Mouse (Mus musculus): Measurements from ENCODE around the gene Stpg1. TPM values are rescaled to one million over a fixed set of nuclear protein-coding genes. Genes with fewer than 3 reads are reported as not detected.

Gene Stpg1
- polyA plus RNA-seq, 1 experiment from 2014 or later, result 0.18 TPM

DNA sequence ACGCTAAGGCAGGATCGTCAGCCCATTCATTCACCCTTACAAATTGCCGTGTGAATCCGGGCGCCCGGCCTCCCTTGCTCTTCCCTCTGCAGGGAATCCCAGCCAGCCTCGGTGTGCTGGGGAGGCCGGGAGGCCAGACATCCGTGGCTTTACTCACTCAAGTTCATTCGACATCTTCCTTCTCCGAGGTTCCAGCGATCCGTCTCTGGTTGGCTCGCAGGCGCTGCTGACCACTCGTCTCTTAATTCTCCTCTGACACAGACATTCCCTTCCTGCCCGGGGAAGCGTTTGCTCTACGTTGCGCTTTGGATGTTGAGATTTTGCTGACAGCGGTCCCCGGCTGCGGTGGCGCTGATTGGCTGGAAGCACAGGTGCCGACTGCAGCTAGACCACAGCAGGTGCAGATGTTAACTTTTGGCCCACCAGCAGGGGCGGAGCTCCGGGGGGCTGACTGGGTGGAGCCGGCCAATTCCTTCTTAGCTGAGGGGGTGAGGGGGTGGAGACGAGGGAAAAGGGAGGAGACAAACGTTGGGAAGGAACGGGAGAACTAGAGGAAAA, 78.7 kb downstream of the Stpg1 start, which contains the start of gene Grhl3:
Gene Grhl3 (minus strand): TSS at position 380 of the 558 bp plus-strand sequence.
- no peaks in the 10 kb centered on the region for H3K27me3 ChIP-seq (ENCODE audit: control insufficient read depth, insufficient read depth, low read length)
- no peaks in the 10 kb centered on the region; the same call in 1 of the 2 replicates for H3K4me1 ChIP-seq (replicated peaks; ENCODE audit: control insufficient read depth, insufficient read depth)
- peak; percentile 24; the same call in 1 of the 2 replicates for ATAC-seq (ENCODE audit: low FRiP score, low TSS enrichment)
- H3K4me3 ChIP-seq (ENCODE audit: low read depth, low read length), result peak within 1 kb of the TSS; percentile 34
- H3K36me3 ChIP-seq (ENCODE audit: control insufficient read depth, insufficient read depth, low read length), result no peaks in the 10 kb centered on the region
- no peak for TF ChIP-seq EP300 (optimal IDR thresholded peaks at IDR 0.05)
- TF ChIP-seq CTCF (IDR thresholded peaks at IDR 0.05; ENCODE audit: low read depth), result peak; percentile 40
- peak; percentile 71 for DNase-seq (ENCODE audit: low spot score)
- H3K9ac ChIP-seq (ENCODE audit: low read length), result peak within 1 kb of the TSS; percentile 14; the same call in 1 of the 2 replicates
- H3K4me2 ChIP-seq (replicated peaks; ENCODE audit: low read depth), result peak within 1 kb of the TSS; percentile 60
- no peaks in the 10 kb centered on the region for H3K9me3 ChIP-seq (ENCODE audit: control insufficient read depth, low read length)
- under 1% methylated on average over 31 of the region's 31 CpGs for WGBS
- peak within 1 kb of the TSS; percentile 63 for H3K27ac ChIP-seq (replicated peaks)

DNA sequence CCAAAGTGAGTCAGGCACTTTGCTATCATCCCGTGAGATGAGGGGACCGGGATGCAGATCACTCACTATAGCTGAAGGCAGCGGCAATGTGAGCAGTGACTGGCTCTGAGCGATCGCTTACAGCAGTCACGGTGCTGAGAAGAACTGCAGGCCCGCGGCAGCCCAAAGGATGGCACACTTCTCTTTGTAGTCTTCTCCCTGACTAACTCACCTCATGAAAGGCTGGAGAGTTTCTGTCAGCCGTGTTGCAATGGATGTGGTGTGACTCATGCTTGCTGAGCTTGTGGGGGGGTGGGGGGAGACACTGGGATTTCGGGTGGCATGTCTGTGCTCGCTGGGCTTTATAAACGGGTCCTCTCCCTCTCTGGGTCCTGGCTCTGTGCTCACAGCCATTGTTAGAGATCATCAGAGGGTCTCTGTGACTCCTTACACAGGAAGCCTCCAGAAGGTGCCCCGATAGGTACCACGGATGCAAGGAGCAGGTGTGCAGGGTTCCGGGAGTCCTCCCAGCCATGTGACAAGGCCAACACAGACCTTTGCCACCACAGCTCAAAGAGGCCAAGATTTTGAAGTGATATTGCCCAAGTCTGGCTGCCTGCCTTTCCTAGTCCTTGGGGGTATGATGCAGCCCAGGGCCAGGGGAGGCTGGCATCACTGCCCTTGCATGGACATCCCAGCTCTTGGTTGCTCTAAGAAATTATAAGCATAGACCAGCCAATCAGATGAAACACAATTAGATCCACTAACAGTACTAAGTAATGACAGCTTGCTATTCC, 81.0 kb downstream of the Stpg1 start:
- Histone ChIP-seq H3K9me3 (ENCODE audit: control insufficient read depth, low read length) (no peaks in the 10 kb centered on the region), H3K4me3 (ENCODE audit: low read depth, low read length) (no peak overlapping the region), H3K36me3 (ENCODE audit: control insufficient read depth, insufficient read depth, low read length) (no peaks in the 10 kb centered on the region), H3K9ac (ENCODE audit: low read length) (no peak overlapping the region), H3K27ac (replicated peaks) (0 out of 2 replicates have a peak overlapping the region, but pooled peaks have one; percentile 3), H3K4me1 (replicated peaks; ENCODE audit: control insufficient read depth, insufficient read depth) (no peaks in the 10 kb centered on the region), H3K4me2 (replicated peaks; ENCODE audit: low read depth) (no peak overlapping the region), H3K27me3 (ENCODE audit: control insufficient read depth, insufficient read depth, low read length) (no peaks in the 10 kb centered on the region)
- no peak for TF ChIP-seq EP300 (optimal IDR thresholded peaks at IDR 0.05)
- TF ChIP-seq CTCF (IDR thresholded peaks at IDR 0.05; ENCODE audit: low read depth), result peak; percentile 57
- ATAC-seq (ENCODE audit: low FRiP score, low TSS enrichment), result no peak
- 50% methylated on average over 15 of the region's 15 CpGs for WGBS
- DNase-seq (ENCODE audit: low spot score), result no peak

DNA sequence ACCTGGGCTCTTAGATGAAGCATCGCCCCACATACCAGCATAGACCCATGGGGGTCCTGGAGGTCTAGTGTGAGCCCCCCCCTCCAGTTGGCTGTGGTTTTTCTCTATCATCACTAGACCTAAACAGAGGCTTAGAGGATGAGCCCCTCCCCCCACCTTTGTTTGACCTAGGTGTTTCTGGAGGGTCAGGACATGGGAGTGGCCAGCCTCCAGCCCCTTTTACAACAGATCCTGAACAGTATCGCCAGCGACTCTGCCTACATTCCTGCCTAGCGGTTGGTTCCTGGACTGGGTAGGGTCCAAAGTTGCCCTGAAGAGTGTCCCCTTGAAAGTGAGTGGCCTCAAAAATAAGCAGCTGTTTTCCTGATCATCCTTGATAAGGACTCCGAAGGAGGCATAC, 83.9 kb downstream of the Stpg1 start:
- H3K4me1 ChIP-seq (replicated peaks; ENCODE audit: control insufficient read depth, insufficient read depth), result no peaks in the 10 kb centered on the region
- H3K27me3 ChIP-seq (ENCODE audit: control insufficient read depth, insufficient read depth, low read length), result no peaks in the 10 kb centered on the region
- no peak overlapping the region for H3K4me2 ChIP-seq (replicated peaks; ENCODE audit: low read depth)
- WGBS, result 87% methylated on average over 5 of the region's 5 CpGs
- no peak overlapping the region for H3K9ac ChIP-seq (ENCODE audit: low read length)
- no peaks in the 10 kb centered on the region for H3K9me3 ChIP-seq (ENCODE audit: control insufficient read depth, low read length)
- H3K27ac ChIP-seq (replicated peaks), result no peak overlapping the region
- ATAC-seq (ENCODE audit: low FRiP score, low TSS enrichment) (no peak), DNase-seq (ENCODE audit: low spot score) (no peak)
- no peaks in the 10 kb centered on the region for H3K36me3 ChIP-seq (ENCODE audit: control insufficient read depth, insufficient read depth, low read length)
- H3K4me3 ChIP-seq (ENCODE audit: low read depth, low read length), result no peak overlapping the region
- TF ChIP-seq CTCF (IDR thresholded peaks at IDR 0.05; ENCODE audit: low read depth) (no peak), EP300 (optimal IDR thresholded peaks at IDR 0.05) (no peak)

DNA sequence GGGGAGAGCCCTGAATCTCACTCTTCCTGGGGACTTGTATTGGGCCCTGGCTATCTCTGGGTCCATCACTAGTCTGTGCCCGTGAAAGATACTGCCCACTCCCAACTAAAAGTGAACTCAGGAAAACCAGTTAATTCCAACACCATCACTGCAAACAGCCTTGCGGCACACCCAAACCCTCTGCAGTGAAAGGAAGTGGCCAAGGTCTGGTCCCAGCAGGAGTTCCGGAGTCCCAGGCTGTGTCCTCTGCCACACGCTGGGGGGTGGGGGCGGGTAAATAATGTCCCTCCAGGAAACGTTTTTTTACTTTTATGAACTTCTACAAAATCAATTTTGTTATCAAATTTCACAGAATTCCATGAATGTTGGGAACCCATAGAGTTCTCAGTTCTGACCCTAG, 85.1 kb downstream of the Stpg1 start:
- no peak overlapping the region for H3K9ac ChIP-seq (ENCODE audit: low read length)
- H3K9me3 ChIP-seq (ENCODE audit: control insufficient read depth, low read length), result no peaks in the 10 kb centered on the region
- H3K4me3 ChIP-seq (ENCODE audit: low read depth, low read length), result no peak overlapping the region
- H3K36me3 ChIP-seq (ENCODE audit: control insufficient read depth, insufficient read depth, low read length), result no peaks in the 10 kb centered on the region
- TF ChIP-seq CTCF (IDR thresholded peaks at IDR 0.05; ENCODE audit: low read depth) (no peak), EP300 (optimal IDR thresholded peaks at IDR 0.05) (no peak)
- ATAC-seq (ENCODE audit: low FRiP score, low TSS enrichment) (no peak), DNase-seq (ENCODE audit: low spot score) (no peak)
- H3K27me3 ChIP-seq (ENCODE audit: control insufficient read depth, insufficient read depth, low read length), result no peaks in the 10 kb centered on the region
- 55% methylated on average over 6 of the region's 6 CpGs for WGBS
- no peaks in the 10 kb centered on the region for H3K4me1 ChIP-seq (replicated peaks; ENCODE audit: control insufficient read depth, insufficient read depth)
- H3K4me2 ChIP-seq (replicated peaks; ENCODE audit: low read depth), result no peak overlapping the region
- no peak overlapping the region for H3K27ac ChIP-seq (replicated peaks)

DNA sequence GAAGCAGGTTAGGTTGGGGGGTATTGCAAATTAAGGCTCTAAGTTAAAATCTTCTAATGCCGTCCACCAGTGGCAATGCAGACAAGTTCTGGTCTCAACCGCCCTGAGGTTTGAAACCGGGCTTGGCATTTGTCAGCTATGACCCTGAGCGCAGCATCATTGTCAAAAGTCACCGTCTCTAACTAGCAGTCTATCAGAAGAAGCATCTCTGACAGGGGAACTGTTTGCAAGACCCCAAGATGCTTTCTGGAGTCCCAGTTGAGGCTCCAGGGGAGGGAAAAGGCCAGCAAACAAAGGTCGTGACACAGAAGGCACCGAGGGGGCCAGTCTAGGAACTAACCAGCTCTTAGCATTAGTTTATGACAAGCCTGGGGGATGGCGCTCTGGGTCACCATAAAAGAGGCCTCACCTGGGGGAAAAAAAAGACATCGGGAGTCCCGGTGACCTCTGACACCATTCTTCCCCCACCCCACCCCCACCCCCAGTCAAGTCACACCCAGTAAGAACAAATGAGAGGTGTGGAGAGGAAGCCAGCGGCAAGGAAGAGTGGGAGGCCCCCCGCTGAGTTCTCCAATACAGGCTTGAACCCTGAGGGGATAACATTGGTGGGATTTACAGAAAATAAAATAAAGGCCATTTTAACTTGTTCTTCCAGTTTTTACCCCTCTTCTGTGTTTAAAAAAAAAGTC, 86.8 kb downstream of the Stpg1 start:
- H3K4me3 ChIP-seq (ENCODE audit: low read depth, low read length), result no peak overlapping the region
- WGBS, result 36% methylated on average over 12 of the region's 12 CpGs
- H3K9me3 ChIP-seq (ENCODE audit: control insufficient read depth, low read length), result no peaks in the 10 kb centered on the region
- no peak overlapping the region for H3K9ac ChIP-seq (ENCODE audit: low read length)
- DNase-seq (ENCODE audit: low spot score), result no peak
- H3K4me2 ChIP-seq (replicated peaks; ENCODE audit: low read depth), result no peak overlapping the region
- H3K36me3 ChIP-seq (ENCODE audit: control insufficient read depth, insufficient read depth, low read length), result no peaks in the 10 kb centered on the region
- H3K27ac ChIP-seq (replicated peaks), result no peak overlapping the region
- no peak for ATAC-seq (ENCODE audit: low FRiP score, low TSS enrichment)
- H3K4me1 ChIP-seq (replicated peaks; ENCODE audit: control insufficient read depth, insufficient read depth), result no peaks in the 10 kb centered on the region
- no peaks in the 10 kb centered on the region for H3K27me3 ChIP-seq (ENCODE audit: control insufficient read depth, insufficient read depth, low read length)
- TF ChIP-seq EP300 (optimal IDR thresholded peaks at IDR 0.05), result no peak

Measured in stomach, postnatal 0 days (tissue).